Mouse (Mus musculus) erythroblast, adult 5-6 weeks (primary cell): ENCODE measurements around the gene Anks1b. TPM values are rescaled to one million over a fixed set of nuclear protein-coding genes. Genes with fewer than 3 reads are reported as not detected.

Experiments
- ATAC-seq: replicated peaks from 2 replicates; pipeline ENCODE4 v1.8.0; 2016; ENCODE audit warnings: moderate number of reproducible peaks, mild to moderate bottlenecking, moderate TSS enrichment, inconsistent platforms; ENCODE audit not compliant: poor library complexity, low FRiP score, severe bottlenecking
- total RNA-seq, 2 experiments: library from RNA; stranded (forward) in 1 of 2; stranded (reverse) in 1 of 2; fragments of 150-400 nt in 1 of 2; fragments of 200-764, 138-1000 nt in 1 of 2; gene quantifications; 2 replicates each; pipeline versions ENCODE4 v1.2.3 to v1.2.4; 2015 to 2017; ENCODE audit warnings: low replicate concordance in 2 of 2

The Anks1b gene
- total RNA-seq, 2 experiments from 2014 or later = under 0.01 TPM; not detected in 1

DNA sequence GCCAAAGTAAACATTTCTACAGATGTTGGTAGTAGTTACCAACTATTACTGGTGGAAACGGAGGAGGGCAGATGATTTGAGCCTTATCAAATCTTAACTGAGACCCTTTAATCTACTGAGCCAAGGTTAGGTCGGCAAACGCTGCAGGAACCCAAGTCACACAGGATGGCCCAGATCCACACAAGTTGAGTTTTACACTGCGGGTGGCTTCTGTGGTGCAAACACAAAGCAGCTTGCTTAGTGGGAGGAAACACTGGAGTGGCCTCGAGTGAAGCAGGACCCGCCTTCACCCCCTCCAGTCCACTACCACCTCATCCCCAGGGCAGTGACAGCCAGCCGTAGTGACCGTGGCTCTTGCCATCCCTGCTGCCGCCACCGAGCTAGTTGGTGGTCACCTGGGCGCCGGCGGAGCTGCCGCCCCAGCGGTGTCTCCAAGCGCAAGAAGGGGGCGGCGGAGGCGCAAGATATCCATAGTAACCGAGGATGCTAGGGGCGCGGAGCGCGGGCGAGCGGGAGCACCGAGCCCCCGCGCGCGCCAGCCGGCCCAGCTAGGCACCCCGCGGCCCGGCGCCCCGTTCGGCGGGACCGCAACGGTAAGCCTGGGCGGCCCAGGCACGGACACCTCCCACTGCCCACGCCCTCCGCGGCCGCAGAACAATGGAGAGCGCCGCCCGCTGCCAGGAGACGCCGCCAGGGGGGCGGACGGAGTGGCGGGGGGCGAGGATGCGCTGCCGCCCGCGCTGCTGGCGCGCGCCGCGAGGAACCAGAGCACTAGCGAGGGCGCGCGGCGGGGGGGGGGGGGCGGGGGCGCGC lies 955.5 kb downstream of the Anks1b start:
- no peak for ATAC-seq

DNA sequence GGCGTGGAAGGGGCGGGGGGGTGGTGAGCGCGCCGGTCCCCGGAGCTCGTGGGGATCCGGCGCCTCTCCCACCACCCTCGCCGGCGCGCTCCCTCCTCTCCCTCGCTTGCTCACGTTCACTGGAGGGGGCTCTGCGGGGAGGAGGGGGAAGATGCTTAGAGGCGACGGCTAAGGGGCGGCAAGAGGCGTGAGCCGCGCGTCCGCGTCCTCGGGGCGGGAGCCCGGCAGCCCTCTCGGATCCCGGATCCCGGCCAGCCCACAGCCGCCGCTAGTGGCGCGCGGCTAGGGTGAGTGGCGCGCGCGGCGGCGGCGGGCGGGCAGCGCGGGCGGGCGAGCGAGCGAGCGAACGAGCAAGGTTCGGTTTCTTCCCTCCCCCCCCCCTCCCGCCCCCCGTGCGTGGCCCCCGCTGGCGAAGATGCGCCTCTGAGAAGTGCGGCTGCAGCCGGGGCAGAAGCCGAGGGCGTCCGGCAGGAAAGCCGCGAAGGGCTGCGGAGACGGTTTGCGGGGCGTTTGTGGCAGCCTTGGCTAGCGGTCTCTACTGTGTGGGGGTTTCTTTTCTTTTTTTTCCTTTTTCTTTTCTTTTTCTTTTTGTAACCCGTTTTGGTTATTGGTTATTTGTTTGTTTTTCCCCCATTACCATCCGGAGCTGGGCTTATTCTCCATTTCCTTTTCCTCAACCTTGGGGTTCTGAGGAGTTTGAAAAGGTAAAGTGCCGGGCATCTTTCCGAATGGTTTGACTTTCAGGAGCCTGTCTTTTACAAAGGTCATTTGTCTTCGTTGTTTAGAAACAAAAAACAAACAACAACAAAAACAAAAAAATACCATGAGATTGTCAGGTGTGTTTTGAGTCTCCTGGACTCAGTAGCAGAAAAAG lies 956.3 kb downstream of the Anks1b start:
- no peak for ATAC-seq

DNA sequence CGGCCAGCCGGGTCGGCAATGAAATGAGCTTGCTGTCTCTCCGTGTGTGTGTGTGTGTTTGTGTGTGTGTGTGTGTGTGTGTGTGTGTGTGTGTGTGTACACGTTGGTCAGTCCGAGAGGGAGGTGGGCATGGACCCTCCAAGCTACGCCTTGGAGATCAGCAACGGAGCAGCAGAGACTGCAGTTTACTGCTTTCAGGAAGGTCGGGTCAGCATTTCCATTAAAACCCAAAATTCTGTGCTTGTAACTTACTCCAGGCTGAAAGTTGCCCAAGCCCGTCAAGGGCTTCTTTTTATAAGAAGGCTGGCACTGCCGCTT lies 956.9 kb downstream of the Anks1b start:
- no peak for ATAC-seq

DNA sequence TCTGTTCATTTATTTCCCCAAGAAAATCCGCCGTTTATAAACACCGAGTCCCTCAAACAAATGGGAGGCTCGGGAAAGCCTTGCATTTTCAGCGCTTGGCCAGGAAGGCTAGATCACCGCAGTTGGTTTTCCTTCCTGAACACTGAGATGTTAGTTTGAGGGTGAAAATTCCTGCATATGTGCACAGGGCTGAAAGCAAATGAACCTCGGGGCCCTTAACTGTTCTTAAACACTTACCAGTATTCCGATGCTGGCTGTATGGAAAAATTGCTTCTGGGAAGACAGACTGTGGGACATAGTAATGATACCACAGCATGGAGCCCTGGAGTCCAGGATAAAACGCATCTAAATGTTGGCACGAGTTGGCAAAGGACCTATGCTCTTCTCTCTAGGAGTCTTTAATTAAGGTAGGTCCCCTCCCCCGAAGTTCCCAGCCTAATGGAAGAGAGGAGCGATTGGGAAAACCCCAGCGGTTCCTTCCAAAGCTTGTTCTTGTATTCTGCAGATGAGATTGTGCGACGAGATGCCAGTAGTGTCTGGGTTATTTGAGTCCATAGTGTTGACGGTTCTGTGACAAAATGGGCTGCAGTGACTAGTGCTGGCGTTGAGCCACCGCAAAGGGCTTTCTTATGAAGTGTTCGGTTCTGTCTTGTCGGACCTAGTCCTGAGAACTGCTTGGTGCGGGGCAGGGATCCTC lies 957.4 kb downstream of the Anks1b start:
- ATAC-seq = no peak

DNA sequence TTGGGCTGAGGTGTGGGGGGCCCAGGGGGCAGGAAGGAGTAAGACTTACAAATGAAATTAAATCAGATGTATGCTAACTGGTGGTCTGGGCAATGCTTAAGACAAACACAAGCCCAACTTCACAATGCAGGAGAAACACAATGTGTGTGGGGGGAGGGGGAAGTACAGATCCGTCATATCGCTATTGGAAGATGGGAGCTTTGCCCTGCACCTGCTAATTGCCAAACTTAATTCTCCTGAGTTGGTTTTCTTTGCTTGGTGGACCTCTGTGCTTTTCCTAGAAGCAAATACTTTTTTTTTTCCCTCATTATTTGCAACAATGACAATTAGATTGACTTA lies 957.9 kb downstream of the Anks1b start:
- ATAC-seq = no peak

DNA sequence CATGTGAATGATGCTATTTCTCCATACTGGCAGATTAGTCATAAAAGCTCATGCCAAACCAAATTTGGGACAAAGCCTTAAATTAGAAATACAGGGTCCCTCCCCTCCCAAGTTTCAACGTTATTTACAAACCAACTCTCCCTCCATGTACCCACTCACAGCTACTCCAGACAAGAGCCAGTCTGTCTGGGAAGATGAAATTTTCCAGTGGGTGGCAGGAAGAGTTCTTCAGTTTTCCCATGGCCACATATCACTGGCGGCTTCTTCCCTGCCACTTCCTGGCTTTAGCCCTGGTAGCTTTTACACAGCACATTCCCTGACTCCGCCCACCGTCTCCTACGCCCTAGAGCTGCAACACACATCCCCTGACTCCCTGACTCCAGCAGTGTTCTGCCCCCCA lies 961.0 kb downstream of the Anks1b start:
- no peak for ATAC-seq

DNA sequence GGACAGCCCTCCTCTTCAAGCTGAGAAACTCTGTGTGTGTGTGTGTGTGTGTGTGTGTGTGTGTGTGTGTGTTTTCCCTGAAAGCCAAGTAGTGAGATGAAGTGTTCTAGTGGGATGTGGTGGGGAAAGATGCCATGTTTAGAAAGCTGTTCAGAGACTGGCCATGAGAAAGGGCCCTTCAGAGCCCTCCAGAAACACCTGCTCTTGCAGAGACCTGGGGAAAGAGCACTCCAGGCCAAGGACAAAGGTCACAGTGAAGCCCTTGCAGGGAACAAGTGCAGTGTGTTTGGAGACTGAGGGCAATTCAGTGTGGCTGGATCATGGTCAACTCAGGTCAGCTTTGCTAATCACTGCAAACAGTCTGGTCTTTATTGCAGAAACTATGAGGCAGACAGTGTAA lies 961.9 kb downstream of the Anks1b start:
- no peak for ATAC-seq

DNA sequence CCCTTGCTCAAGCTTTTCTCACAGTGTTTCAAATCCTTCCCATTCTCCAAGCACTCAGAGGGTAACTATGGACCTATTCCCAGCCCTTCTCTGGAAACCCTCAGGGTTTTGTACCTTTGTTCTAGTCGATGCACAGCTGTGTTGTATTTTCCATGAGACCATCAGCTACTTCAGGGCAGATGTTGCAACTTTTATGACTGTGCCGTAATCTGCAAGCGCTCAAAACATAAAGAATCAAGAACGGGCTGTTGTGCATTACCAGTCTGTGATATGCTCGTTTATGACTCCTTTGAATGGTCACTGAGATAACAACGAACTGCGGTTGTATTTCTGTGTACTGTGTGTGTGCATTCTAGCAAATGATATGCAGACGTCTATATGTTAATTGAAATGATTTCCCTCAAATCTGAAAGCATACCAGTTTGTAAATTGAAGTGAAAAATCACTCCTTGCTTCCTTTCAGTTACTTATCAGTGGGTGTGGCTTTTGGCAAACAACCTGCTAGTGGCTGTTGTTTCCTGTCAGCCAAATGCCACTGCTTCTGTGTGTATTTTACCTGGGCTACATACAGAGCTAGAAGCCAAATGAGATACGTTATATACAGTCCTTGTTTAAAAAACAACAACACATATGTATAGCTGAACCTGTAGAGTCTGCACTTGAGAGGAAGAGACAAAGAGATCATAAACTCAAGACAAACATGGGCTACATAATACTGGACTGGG lies 966.5 kb downstream of the Anks1b start:
- ATAC-seq = no peak

DNA sequence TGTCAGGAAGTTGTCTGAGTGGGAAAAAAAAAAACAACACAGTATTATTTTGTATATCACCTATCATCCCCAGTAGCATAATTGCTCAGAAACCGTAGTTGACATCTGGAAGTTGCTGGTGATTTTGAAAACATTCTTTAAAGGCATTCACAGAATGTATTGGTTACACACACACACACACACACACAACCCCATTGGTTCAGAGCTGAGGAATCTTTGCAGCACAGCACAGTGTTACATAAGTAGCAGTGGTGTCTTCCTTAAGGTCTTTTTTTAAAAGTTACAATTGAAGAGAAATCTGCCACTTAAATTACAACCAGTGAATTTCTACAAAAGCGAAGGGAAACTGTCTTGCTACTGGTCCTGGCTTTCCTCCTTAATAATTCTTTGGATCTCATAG lies 969.1 kb downstream of the Anks1b start:
- no peak for ATAC-seq

DNA sequence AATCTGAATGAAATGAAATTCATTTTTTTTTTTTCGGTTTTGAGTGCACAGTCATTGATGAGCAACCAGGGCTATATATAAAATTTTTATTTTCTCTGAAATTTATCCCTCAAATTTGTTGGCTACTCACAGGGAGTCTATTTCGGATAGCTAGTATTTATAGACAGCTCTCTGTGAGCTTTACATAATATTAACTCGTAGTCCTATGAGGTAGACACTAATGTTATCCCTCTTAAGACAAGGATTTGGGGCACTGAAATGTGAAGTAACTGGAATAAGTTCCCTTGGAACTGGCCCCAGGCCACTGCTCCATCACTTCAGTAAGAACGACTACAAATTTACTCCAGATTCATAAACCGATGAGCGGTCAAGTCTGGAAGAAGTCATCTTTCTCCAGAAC lies 977.8 kb downstream of the Anks1b start:
- no peak for ATAC-seq

DNA sequence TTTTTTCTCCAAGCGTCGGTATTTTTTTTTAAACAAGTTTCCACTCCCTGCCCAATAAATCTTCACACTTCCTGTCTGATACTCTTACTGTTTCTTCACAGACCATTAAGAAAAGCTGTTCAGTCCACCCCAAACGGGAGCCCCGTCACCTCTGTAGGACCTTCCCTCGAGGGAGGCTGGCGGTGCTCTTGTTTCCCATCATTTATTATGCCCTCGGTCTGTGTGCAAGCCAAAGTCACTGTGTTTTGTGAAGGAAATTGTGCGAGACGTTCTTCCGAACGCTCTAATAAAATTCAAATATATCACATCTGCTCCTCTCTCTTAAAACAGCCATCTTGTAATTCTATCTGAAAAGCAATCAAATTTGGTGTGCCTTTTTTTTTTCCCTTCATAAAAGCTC lies 978.7 kb downstream of the Anks1b start:
- ATAC-seq = no peak

DNA sequence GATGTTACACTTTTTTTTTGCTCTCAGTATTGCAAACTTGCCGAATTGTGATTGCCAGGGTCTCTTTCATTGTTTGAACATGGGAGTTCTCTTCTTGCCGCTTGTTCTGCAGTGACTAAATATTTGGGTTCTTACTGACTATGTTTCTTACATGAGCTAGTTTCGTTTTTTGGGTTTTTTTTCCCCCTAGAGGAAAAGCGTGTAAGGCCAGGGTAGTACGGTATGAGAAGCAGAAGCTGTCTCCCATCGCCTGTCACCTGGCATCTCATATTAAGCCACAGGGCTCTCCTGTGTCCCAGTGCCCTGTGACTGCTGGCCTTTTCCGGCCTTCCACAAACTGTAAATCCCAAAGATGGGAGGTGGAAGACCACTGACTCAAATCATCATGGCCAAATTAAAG lies 979.1 kb downstream of the Anks1b start:
- no peak for ATAC-seq

DNA sequence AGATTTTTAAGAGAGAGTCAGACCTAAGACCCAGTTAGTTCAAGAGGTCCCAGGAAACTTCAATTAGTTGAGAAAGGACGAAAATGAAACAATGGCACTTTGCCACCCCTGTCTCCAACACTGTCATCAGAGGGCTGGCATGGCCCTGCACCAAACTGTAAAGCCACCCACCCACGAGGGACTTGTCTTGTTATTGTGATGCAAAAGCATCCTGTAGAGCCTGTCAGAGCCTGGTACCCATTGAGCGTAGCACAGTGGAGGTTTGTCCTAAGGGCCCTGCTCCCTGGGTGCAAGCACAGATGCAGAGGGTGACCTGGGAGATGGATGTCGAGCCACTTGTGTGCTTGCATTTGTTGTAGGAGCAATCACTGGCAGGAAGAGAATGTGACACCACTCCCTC lies 983.4 kb downstream of the Anks1b start:
- no peak for ATAC-seq

DNA sequence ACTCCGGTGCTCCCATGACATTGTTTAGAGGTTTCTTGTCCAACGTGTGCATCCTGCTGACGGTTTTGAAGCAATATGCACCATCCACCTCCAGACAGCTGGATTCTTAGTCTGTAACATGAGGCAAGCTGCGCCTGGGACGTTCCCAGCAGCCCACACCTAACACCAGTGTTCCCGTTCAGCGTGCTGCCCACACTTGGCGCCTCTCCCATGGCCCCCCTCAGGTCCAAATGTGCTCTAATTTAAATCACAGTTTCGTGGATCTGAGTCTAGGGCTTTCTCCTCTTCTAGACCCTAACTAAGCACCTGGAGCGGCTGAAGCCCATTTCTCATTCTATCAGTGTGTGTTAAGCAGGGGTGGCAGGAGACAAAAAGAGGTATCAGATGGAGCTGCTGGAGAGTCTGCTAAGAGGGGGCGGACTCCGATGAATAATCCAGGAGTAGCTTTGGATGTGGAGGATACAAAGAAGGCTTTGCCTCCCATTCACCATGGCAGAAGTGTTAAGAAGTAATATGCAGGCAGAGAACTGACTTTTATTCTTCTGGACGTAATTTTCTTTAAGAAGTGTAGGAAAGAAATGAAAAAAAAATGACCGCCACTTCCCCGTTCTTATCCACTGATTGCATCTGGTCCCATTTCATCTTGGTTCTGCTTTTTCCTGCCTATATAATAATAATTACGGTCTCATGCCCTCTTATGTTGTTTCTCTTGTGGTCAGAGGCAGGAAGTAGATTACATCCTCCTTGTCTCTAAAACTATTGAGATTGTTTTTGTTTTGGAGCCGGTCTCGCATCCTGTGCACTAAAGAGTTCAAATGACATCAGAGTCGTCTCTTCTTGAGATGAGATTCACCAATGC lies 986.6 kb downstream of the Anks1b start:
- no peak for ATAC-seq

DNA sequence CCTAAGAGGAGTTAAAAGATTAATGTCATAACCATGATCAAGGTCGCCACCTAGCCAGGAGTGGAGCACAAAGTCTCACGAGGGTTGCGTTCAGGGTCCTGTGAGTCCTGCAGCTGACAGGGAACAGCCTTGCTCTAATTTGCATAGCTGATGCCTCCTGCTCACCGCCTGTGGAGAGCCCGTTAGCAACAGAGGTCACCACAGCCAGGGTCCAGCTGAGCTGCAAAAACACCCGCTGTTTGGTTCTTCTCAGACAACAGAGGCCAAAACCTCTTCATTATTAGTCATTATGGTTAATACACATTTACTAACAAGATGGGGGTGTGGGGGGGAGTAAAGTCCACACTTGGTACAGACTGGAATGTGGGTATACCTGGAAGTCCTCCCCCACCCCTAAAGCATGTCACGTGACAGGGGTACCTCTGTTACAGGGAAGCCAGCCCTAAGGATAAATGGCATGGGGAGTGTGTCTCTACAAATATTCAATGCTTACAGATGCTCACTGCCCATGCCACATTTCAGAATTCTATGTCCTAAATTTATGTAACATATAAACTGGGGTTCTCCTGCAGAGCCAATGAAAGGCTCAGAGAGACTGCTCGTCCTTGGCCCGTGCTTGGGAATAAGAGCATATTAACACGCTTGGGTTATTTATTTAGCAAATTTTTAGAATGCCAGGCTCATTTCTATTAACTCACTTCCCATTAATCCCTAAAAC lies 990.7 kb downstream of the Anks1b start:
- ATAC-seq = no peak

DNA sequence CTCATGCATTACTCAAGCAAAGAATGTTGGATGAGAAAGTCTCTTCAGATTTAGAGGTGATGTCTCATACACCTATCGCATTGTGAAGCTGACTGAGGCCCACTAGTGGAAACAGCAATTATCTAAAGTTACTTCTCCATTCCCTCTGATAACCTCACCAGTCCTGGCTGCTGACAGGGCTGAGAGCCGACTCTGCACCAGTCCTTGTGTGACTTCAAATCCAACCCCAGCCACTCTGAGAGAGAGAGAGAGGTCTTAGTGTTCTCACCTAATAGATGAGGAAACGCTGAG lies 991.2 kb downstream of the Anks1b start:
- ATAC-seq = no peak

DNA sequence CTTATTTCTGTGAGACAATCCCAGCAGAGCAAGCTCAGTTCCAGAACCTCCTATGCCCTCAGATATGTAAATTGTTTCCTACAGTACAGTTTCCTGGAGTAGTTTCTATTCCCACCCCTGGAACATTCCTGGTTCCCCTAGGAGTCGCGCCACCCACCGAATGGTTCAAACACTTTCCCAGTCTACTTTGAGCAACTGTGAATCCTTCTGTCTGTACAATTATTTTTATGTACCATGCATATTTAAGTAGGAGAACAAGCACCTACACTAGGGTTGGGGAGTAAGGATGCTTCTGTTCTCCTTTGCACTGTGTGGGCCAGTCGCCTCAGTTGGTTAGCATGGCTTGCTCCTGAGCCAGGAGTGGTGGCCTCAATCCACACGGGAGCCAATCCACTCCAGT lies 999.9 kb downstream of the Anks1b start:
- no peak for ATAC-seq

DNA sequence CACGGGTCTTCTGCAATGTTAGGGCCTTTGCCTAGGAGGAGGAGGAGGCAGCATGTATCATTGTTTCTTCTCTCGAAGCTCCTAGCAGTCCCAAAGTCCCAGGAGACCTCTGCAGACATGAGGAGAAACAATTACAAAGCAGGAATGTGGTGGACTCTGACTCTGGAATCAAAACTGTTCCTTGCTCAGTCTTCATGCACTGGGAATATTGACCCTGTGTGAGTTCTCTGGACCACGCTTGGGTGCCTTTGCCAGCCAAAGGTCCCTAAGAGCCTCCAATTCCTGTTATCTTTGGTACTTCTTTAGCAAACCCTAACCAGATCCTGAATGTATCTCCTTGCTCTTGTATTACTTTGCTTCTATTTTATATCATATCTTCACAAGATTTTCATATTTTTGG lies 1000.9 kb downstream of the Anks1b start:
- no peak for ATAC-seq
